Mouse (Mus musculus) megakaryocyte, adult 5-6 weeks (primary cell): ENCODE measurements around the gene Tsks. TPM values are rescaled to one million over a fixed set of nuclear protein-coding genes. Genes with fewer than 3 reads are reported as not detected.

Experiments used
- ATAC-seq: 2 replicates; pipeline ENCODE4 v1.8.0; 2016; ENCODE audit warnings: mild to moderate bottlenecking, inconsistent platforms; ENCODE audit not compliant: poor library complexity, severe bottlenecking
- total RNA-seq, 2 experiments: library from RNA; stranded (forward) in 1 of 2; stranded (reverse) in 1 of 2; fragments of 153-499, 151-499 nt in 1 of 2; fragments of 221-1000, 200-1000 nt in 1 of 2; gene quantifications; 2 replicates each; pipeline versions ENCODE4 v1.2.3 to v1.2.4; 2015 to 2017

Gene Tsks
- total RNA-seq, 2 experiments from 2014 or later = not detected

DNA sequence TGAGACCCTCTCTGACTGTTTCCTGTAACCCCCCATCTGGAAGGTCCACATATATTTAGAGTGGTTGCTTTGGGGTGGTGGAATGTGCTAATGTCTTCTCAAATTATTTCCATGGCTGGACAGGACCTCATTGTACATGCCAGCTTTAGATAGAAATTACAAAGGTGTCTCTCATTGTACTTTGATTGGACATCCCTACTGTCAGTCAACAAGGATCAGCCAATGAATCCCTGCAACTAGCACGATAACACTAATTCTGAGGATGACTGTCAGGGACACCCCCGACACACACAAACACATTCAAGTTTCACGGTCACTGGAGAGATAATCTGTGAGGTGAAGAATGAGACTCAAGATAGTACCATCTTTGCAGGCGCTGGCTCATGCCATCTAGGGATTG is 4.3 kb upstream of the Tsks start:
- no peak for ATAC-seq

DNA sequence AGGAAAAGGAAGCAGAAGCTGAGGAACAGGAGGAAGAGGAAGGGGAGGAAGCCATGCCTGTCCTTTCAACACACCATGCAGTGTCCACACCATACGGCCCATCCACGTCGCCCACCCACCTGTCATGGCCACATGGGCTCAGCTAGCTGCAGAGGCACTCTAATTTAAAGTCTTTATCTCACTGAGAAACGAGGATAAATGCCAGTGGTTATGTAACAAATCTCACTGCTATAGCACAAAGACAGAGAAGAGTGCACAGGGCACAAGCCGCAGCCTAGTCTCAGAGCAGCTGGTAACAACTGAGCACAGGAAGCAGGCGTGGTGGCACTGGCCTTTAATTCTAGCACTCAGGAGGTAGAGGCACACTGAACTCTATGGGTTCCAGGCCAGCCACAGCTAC is 6.9 kb downstream of the Tsks start:
- ATAC-seq = no peak

GRCm38 (mm10) chr7:44951960-44952359 is 9.0 kb downstream of the Tsks start:
- peak; percentile 66 for ATAC-seq

GRCm38 (mm10) chr7:44952611-44953306 is 9.8 kb downstream of the Tsks start:
- peak; percentile 89 for ATAC-seq

GRCm38 (mm10) chr7:44953561-44953960 is 10.6 kb downstream of the Tsks start:
- no peak for ATAC-seq

- no peak for ATAC-seq
Measured at GRCm38 (mm10) chr7:44954091-44954885, 11.3 kb downstream of the Tsks start.

GRCm38 (mm10) chr7:44955628-44956027 is 12.6 kb downstream of the Tsks start:
- no peak for ATAC-seq

- no peak for ATAC-seq
Measured at GRCm38 (mm10) chr7:44956266-44956665, 13.3 kb downstream of the Tsks start.

- no peak for ATAC-seq
Measured at GRCm38 (mm10) chr7:44957183-44957835, 14.3 kb downstream of the Tsks start.

DNA sequence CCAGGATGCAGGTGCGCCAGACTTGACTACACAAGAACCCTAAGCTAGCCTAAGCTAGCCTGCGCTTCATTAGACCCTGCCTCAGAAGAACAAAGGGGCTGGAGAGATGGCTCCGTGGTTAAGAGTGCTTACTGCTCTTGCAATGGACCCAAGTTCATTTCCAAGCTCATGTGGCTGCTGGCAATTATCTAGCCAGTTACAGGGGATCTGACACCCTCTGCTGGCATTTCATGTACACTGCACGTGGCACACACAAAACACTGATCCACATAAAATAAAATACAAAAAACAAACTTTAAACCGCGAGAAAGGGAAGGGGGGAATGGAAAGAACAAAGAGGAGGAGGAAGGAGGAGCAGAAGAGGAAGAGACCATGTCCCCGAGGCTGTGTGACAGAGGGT is 15.2 kb downstream of the Tsks start:
- ATAC-seq = no peak

DNA sequence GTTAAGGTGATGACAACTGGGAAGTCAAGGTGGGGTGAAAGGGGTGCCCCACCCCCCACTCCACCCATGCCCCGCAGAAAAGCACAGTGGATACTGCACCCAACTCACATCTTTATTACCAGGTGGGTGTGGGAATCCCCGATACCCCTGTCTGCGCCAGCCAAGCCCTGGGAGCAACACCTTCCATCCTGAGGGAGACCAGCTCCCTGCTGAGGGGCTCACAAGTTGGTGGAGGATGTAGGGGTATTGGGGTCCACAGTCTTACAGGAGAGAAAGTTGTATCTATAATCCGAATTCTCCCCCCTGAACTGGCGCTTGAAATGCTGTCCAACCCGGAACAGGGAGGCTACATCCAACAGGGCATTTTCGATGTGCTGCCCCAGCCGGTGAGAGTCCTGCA is 16.3 kb downstream of the Tsks start:
- ATAC-seq = no peak

- no peak for ATAC-seq
Measured at GRCm38 (mm10) chr7:44959874-44960511, 17.0 kb downstream of the Tsks start.

DNA sequence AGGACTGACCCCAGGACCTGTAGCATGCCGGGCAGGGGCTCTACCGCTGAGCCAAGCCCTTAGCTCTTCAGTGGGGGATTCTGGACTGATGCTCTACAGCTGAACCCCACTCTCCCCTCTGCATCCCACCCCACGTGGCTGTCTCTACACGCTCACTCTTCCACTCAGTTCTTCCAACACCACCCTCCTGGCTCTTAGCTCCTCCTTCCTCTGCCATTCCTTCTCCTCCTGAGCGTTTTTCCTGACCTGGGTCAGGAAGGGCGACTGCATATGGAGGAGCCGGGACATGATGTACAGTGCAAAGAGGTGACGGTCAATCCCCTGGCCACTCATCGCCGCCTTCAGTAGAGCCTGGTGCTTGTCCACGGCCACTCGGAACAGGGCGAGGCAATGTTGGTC is 17.5 kb downstream of the Tsks start:
- ATAC-seq = no peak

- ATAC-seq = no peak
Measured at GRCm38 (mm10) chr7:44962337-44962736, 19.3 kb downstream of the Tsks start.

DNA sequence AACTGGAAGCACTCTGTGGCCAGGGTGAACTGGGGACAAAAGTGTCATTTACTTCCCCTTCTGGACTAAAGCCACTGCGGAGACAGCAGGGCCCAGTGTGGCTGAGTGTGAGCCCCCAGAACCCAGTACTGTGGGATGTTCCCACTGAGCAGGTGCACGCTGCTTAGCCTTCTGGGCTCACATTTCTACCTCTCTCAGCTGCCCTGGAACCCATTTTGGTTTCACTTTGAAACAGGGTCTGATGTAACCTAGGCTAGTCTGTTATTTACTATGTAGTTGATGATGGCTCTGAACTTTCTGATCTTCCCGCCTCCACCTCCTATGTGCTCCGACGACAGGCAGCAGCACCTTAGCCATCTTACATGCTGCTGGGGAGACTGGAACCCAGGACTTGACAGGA is 19.8 kb downstream of the Tsks start:
- ATAC-seq = no peak

DNA sequence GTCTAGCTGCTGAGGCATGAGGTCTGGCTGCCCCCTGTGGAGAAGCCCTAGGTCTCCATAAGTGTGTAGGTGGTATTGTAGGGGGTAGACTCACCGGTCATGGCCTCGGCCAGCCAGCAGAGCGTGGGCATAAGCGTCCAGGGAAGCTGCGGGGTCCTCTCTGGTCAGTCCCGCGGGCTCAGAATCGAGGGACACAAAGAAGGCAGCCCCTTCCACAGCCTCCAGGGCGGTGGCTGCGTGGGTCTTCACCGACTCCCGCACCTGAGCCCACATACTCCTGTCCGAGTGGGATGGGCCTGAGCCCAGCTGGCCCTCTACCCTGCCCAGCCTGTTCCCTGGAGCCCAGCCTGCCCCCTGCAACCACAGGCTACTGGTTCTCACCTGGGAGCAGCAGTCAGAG is 22.0 kb downstream of the Tsks start:
- ATAC-seq = no peak

GRCm38 (mm10) chr7:44965975-44966374 is 23.0 kb downstream of the Tsks start:
- no peak for ATAC-seq

DNA sequence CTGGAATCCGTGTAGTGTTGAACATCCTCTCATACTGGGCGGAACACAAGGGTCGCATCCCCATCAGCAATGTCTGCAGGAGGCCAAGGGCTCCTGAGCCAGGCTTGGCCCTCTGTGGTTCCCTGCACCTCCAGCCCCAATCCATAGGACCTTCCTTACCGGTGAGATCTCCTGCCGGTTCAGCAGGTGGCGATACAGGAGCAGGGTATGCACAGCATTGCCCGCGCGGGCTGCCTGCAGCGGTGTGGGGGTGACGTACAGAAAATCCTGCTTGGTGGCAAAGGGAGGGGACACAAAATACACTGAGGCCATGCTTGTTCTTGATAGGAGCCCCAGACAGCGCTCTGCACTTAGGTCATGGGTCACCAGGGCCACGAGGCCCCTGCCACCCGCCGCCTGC is 23.6 kb downstream of the Tsks start:
- ATAC-seq = no peak

DNA sequence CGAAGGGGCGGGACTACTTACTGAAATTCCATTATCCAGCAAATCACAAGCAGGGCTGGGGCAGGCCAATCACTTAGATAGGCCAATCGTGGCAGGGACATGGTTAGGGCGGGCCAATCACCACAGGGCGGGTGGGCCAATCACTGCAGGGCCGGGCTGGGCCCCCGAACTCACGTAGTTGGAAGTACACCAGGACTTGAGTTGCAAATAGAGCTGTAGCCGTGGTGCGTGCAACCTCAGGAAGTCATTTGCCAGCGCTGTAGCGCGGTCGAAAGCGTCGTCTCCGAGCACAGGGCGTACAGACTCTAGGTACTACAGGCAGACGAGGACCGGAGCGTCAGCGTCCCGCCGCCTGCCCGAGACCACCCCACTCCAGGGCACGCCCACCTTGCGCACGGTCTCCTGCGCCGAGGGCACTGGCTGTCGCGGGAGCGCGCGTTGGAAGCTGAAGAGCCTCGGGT is 27.3 kb downstream of the Tsks start:
- peak; percentile 83 for ATAC-seq

GRCm38 (mm10) chr7:44971142-44971541 is 28.1 kb downstream of the Tsks start:
- no peak for ATAC-seq

DNA sequence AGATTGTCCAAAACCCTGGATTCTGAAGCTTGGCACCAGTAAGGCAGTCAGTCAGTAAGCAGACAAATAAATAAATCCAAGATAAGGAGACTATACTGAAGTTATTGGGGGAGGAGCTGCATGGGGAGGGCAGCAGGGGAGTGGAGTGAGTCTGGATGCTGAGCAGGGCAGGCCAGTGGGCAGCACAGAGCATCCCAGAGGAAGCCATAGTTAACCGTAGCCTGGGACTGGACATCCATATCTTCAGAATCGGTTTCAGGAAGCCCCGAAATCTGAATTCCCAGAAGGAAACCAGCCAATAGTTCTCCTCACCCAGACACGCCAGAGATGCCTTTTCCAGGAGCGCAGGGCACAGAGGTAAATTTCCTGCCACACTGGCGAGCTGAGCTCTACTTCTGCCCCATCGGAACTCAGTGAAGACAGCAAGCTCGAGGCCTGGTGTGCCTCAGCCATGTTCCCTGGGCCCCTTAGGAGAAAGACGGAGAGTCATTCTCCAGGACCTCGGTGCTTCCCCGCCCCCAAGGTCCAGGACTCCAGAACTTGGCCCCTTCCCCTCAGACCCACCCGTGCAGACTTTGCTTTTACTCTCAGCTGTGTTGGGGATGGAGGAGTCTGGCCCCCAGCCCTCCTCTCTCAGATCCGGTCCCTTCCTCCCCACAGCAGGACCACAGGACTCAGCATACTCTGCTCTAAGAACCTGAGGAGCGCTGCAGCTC is 30.6 kb downstream of the Tsks start:
- no peak for ATAC-seq
